In the genomic region with DNA sequence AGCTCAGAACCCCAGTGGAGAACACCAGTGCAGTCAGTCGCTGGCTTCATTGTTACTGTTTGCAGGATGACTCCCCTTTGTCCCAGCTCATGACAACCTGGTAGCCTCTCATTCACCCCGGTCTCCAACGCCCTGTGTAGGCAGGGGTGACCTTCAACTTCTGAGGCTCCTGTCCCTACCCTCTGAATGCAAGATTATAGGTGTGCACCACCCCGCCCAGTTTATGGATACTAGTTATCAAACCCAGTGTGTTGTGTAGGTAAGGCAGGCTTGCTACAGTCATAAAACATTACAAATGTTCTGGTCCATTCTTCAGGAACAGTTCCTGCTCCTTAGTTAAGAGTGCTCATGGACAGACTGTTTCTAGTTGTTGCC, we compare ENCODE assay signal across 11 mouse cellular contexts. TPM values are rescaled to one million over a fixed set of nuclear protein-coding genes. Genes with fewer than 3 reads are reported as not detected.
A peak's percentile ranks its signal among the peaks of the same experiment; 100 is the strongest.
DNase-seq lines count a peak whose midpoint lies in the region; ATAC-seq and TF ChIP-seq lines count a peak whose summit lies in the region.
"Had no signal": no experiment of that assay in that cellular context is flagged by ENCODE, and none has a peak within 500 bp of the region (broad histone marks: within the 10 kb centered on the region; RNA-seq: fewer than 3 reads in every experiment).

No protein-coding gene starts in this region.

- no peak overlapping the region for H3K9ac ChIP-seq in kidney, postnatal 0 days (ENCODE audit: low read depth, low read length)
- peak overlapping the region; percentile 44; the same call in 1 of the 2 replicates for H3K9ac ChIP-seq in intestine, embryonic 16.5 days (ENCODE audit: low read depth, low read length)
- H3K9ac ChIP-seq in liver, postnatal 0 days (replicated peaks), result no peak overlapping the region
- H3K9ac ChIP-seq: liver, embryonic 14.5 days; midbrain, embryonic 15.5 days had no signal

- no peak overlapping the region for H3K27ac ChIP-seq in kidney, postnatal 0 days
- H3K27ac ChIP-seq in embryonic facial prominence, embryonic 10.5 days (replicated peaks), result 0 out of 2 replicates have a peak overlapping the region, but pooled peaks have one; percentile 30
- peak overlapping the region; percentile 96 for H3K27ac ChIP-seq in intestine, embryonic 16.5 days (ENCODE audit: low read length)
- H3K27ac ChIP-seq in liver, postnatal 0 days (ENCODE audit: low read depth), result peak overlapping the region; percentile 87
- H3K27ac ChIP-seq: liver, embryonic 14.5 days; macrophage; midbrain, embryonic 15.5 days had no signal

- 80% methylated on average over 4 of the region's 4 CpGs for WGBS in kidney, postnatal 0 days
- WGBS in embryonic facial prominence, embryonic 10.5 days, result 95% methylated on average over 4 of the region's 4 CpGs
- WGBS in intestine, embryonic 16.5 days, result 63% methylated on average over 4 of the region's 4 CpGs
- WGBS in liver, postnatal 0 days (ENCODE audit: insufficient replicate concordance), result 53% methylated on average over 4 of the region's 4 CpGs

- no peak for TF ChIP-seq EP300 in liver, postnatal 0 days (IDR thresholded peaks at IDR 0.05; ENCODE audit: low read depth)

- 0 out of 2 replicates have a peak, but pooled peaks have one; percentile 18 for ATAC-seq in kidney, postnatal 0 days (replicated peaks; ENCODE audit: low FRiP score, low read depth)
- ATAC-seq in intestine, embryonic 16.5 days, result peak; percentile 92
- peak; percentile 14 for ATAC-seq in liver, postnatal 0 days
- ATAC-seq: midbrain, embryonic 15.5 days had no signal

- no peaks in the 10 kb centered on the region for H3K36me3 ChIP-seq in kidney, postnatal 0 days (ENCODE audit: insufficient read depth, low read length)
- peaks cover 61% of the 10 kb centered on the region for H3K36me3 ChIP-seq in embryonic facial prominence, embryonic 10.5 days (replicated peaks)
- peaks cover 5% of the 10 kb centered on the region; the same call in 1 of the 2 replicates for H3K36me3 ChIP-seq in intestine, embryonic 16.5 days (ENCODE audit: control insufficient read depth, insufficient read depth, low read length)
- peaks cover 5% of the 10 kb centered on the region for H3K36me3 ChIP-seq in liver, postnatal 0 days (replicated peaks; ENCODE audit: insufficient read depth, low read length)
- H3K36me3 ChIP-seq: midbrain, embryonic 15.5 days had no signal

- DNase-seq in kidney, postnatal 0 days (ENCODE audit: low spot score), result no peak
- DNase-seq in kidney, adult 18-20 months, result no peak
- DNase-seq in embryonic facial prominence, embryonic 10.5 days (ENCODE audit: low spot score), result no peak
- no peak for DNase-seq in liver, postnatal 0 days
- no peak for DNase-seq in thymus, postnatal 0 days (ENCODE audit: low spot score)
- no peak for DNase-seq in urinary bladder, postnatal 4 days (ENCODE audit: low spot score in 2 of 2)
- DNase-seq: embryo, embryonic 11 days had no signal

- H3K4me1 ChIP-seq in kidney, postnatal 0 days (replicated peaks; ENCODE audit: insufficient read depth, low read length), result no peaks in the 10 kb centered on the region; the same call in 1 of the 2 replicates
- peaks cover 15% of the 10 kb centered on the region for H3K4me1 ChIP-seq in embryonic facial prominence, embryonic 10.5 days
- H3K4me1 ChIP-seq in intestine, embryonic 16.5 days (ENCODE audit: control insufficient read depth, insufficient read depth, low read length), result peaks cover 37% of the 10 kb centered on the region
- peaks cover 22% of the 10 kb centered on the region for H3K4me1 ChIP-seq in liver, postnatal 0 days (ENCODE audit: insufficient read depth)

- no peak overlapping the region for H3K4me3 ChIP-seq in kidney, postnatal 0 days (replicated peaks; ENCODE audit: low read depth, low read length)
- H3K4me3 ChIP-seq in embryonic facial prominence, embryonic 10.5 days, result no peak overlapping the region
- H3K4me3 ChIP-seq in intestine, embryonic 16.5 days (ENCODE audit: low read length), result no peak overlapping the region
- H3K4me3 ChIP-seq in liver, postnatal 0 days (ENCODE audit: low read depth, low read length), result no peak overlapping the region
- H3K4me3 ChIP-seq: midbrain, embryonic 15.5 days had no signal

- H3K4me2 ChIP-seq in kidney, postnatal 0 days (ENCODE audit: low read length), result no peak overlapping the region
- peak overlapping the region; percentile 37 for H3K4me2 ChIP-seq in intestine, embryonic 16.5 days (ENCODE audit: low read depth, low read length)
- peak overlapping the region; percentile 19; the same call in 1 of the 2 replicates for H3K4me2 ChIP-seq in liver, postnatal 0 days (ENCODE audit: low read depth, low read length)
- H3K4me2 ChIP-seq: midbrain, embryonic 15.5 days had no signal

- H3K9me3 ChIP-seq in kidney, postnatal 0 days (replicated peaks; ENCODE audit: low read length), result no peaks in the 10 kb centered on the region
- no peaks in the 10 kb centered on the region for H3K9me3 ChIP-seq in embryonic facial prominence, embryonic 10.5 days
- no peaks in the 10 kb centered on the region for H3K9me3 ChIP-seq in intestine, embryonic 16.5 days (ENCODE audit: control insufficient read depth, low read length)
- no peaks in the 10 kb centered on the region for H3K9me3 ChIP-seq in liver, postnatal 0 days (ENCODE audit: low read length)
- H3K9me3 ChIP-seq: midbrain, embryonic 15.5 days had no signal

- no peak for TF ChIP-seq CTCF in kidney, postnatal 0 days (IDR thresholded peaks at IDR 0.05; ENCODE audit: low read depth)
- TF ChIP-seq CTCF in liver, postnatal 0 days (IDR thresholded peaks at IDR 0.05; ENCODE audit: low read depth), result no peak

- H3K27me3 ChIP-seq in kidney, postnatal 0 days (ENCODE audit: insufficient read depth, low read length), result no peaks in the 10 kb centered on the region
- no peaks in the 10 kb centered on the region for H3K27me3 ChIP-seq in embryonic facial prominence, embryonic 10.5 days (replicated peaks; ENCODE audit: low read depth, poor library complexity, severe bottlenecking)
- no peaks in the 10 kb centered on the region for H3K27me3 ChIP-seq in intestine, embryonic 16.5 days (replicated peaks; ENCODE audit: control insufficient read depth, insufficient read depth, low read length)
- no peaks in the 10 kb centered on the region for H3K27me3 ChIP-seq in liver, postnatal 0 days (ENCODE audit: insufficient read depth, low read length)
- H3K27me3 ChIP-seq: midbrain, embryonic 15.5 days had no signal

RNA-seq across cellular contexts. Expression of gene Rab4a, which starts 8.1 kb away (rescaled TPM):
- polyA plus RNA-seq in kidney, postnatal 0 days (2015; fragmentation: Nextera tagmentation; extraction: Ambion mirVana), result 58.2 and 62.3 TPM in 2 replicates
- polyA plus RNA-seq in embryonic facial prominence, embryonic 10.5 days (2016; fragmentation: Nextera tagmentation; extraction: Ambion mirVana), result 56.8 and 58.0 TPM in 2 replicates
- polyA plus RNA-seq in intestine, embryonic 16.5 days (2015; fragmentation: Nextera tagmentation; extraction: Ambion mirVana), result 66.9 and 71.9 TPM in 2 replicates
- polyA plus RNA-seq in liver, postnatal 0 days (2015; fragmentation: Nextera tagmentation; extraction: Ambion mirVana), result 30.4 and 36.3 TPM in 2 replicates
- 23.4 and 23.5 TPM in 2 replicates for polyA plus RNA-seq in thymus, postnatal 0 days (2015; fragmentation: Nextera tagmentation; extraction: Ambion mirVana)

RNA-seq across cellular contexts. Expression of gene Ccsap, which starts 46.1 kb away (rescaled TPM):
- polyA plus RNA-seq in kidney, postnatal 0 days (2015; fragmentation: Nextera tagmentation; extraction: Ambion mirVana), result 1.8 and 1.9 TPM in 2 replicates
- polyA plus RNA-seq in embryonic facial prominence, embryonic 10.5 days (2016; fragmentation: Nextera tagmentation; extraction: Ambion mirVana), result 5.4 and 5.6 TPM in 2 replicates
- polyA plus RNA-seq in intestine, embryonic 16.5 days (2015; fragmentation: Nextera tagmentation; extraction: Ambion mirVana), result 2.3 and 2.7 TPM in 2 replicates
- polyA plus RNA-seq in liver, postnatal 0 days (2015; fragmentation: Nextera tagmentation; extraction: Ambion mirVana), result 1.2 and 1.5 TPM in 2 replicates
- polyA plus RNA-seq in thymus, postnatal 0 days (2015; fragmentation: Nextera tagmentation; extraction: Ambion mirVana), result 6.6 and 6.7 TPM in 2 replicates

Comparison
In these comparisons a context has a peak if more than half of its experiments do, and no peak if none do; other contexts are left out.
1. ATAC-seq: peak in every context shown above with its lines; median percentile 92 in intestine, embryonic 16.5 days; 18 in kidney, postnatal 0 days; 14 in liver, postnatal 0 days.